Mouse (Mus musculus) cerebellum, postnatal 36 days (tissue): ENCODE measurements at regions not wholly inside any gene's neighbourhood (a gene's known extent, or its start where the extent isn't known, plus 50 kb on each side); places are given as distances from the start of the nearest gene placed in this dataset.

Experiments
- DNase-seq, 2 experiments: peaks; one replicate each; pipeline ENCODE4 v3.0.0; 2021 to 2022; ENCODE audit warnings: mixed read lengths in 2 of 2

DNA sequence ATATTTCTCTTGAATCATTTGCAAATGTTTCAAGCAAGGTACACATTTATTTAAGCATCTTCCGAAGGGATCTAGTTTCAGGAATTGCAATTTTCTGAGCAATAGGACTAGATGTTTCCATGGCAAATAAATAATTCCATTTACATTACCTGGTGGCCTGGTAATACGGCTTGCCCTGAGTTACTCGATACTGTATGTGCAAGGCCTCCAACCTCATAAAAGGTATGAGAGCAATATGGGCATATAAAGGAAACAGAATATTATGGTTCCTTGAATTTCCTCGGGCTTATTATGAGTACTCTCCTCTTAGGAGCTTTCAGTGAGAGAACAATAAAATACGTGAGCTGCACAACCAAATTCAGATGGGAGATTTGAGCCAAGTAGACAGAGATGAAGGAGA is 81.4 kb upstream of the Gm9972 start:
- DNase-seq = no peak

DNA sequence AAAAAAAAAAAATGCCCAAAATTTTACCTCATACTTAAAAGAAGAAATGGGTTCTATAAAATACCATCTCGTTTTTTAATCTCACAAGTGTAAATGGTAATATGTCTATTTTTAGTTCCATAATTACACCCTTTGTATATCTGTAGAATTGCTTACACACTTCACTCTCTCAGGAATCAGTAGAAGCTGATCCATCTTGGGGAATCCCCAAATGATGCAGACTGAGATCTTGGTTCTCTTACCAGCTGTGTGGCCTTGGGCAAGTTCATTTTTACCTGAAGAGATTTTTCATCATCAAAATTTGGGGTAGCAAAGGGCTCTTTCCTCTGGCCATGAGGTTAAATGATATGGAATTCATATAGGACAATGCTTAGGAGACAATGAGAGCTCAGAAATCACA is 69.8 kb upstream of the Gm9972 start:
- no peak for DNase-seq

DNA sequence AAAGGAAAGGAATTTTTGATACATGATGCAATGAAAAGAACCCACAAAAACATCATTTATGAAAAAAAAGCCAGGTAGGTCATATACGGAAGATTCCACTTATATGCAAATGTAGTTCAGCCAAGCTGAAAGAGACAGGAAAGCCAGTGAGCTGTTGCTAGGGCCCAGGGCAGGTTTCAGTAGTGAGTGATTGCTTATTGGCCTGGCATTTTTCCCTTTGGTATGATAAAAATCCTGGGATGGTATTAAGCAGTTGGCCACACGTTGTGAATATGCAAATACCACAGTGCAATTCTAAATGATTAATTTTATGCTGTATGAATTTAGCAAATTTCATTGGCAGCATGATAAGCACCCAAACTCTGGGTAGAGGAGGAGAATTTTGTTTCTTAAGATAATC is 57.3 kb upstream of the Gm9972 start:
- DNase-seq = no peak
